Mouse (Mus musculus) cortical plate, adult 2 months (tissue): Measurements from ENCODE around the gene St5.

Experiments used
- CTCF ChIP-seq: fragments of 200-500 bp; IDR thresholded peaks from 2 replicates; pipeline ENCODE4 v1.5.1; 2011; ENCODE audit warnings: mild to moderate bottlenecking, control low read depth, low read length; ENCODE audit not compliant: insufficient read depth; ENCODE audit errors: extremely low read depth
- POLR2A ChIP-seq: fragments of 200-500 bp; IDR thresholded peaks from 2 replicates; pipeline ENCODE4 v1.6.1; 2011; ENCODE audit warnings: mild to moderate bottlenecking, low read length, control low read depth; ENCODE audit not compliant: insufficient read depth; ENCODE audit errors: extremely low read depth

DNA sequence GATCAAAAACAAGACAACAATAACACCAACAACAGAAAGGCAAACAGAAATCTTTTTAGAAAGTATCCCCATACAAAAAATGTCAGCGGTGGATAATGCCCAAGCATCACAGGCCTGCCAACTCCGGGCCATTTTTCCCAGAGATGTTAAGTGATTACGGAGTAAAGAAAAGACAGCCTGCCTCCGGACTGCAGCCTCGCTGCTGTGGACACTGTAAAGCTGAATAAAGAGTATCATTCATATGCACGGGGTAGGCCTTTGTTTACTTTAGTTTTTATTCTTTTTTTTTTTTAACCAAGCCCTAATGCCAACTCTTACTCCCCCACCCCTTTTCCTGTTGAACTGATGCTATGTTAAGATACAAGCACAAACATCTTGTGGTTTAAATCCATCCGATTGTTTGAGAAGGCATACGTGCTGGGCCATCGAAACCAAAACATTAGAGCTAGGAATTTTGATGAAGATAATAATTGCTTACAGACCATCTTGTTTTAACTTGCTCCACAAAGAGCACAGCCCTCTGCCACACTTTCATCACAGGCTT lies 16.7 kb downstream of the St5 start:
- TF ChIP-seq CTCF (no peak), POLR2A (no peak)
